Mouse (Mus musculus) embryonic facial prominence, embryonic 13.5 days (tissue): ENCODE results near the gene Arpc3. TPM values are rescaled to one million over a fixed set of nuclear protein-coding genes. Genes with fewer than 3 reads are reported as not detected.

ENCODE experiments used
- ATAC-seq: fragments of 200-750 bp; cut with Nextera tagmentation; 2 replicates; pipeline ENCODE4 v1.8.0; 2017; ENCODE audit warnings: low read depth; ENCODE audit not compliant: insufficient number of reproducible peaks, insufficient read depth, low FRiP score, low TSS enrichment
- H3K27ac ChIP-seq: fragments of 300-500 bp; sonication (generic); 2 replicates; pipeline ENCODE4 v1.5.1; 2015; ENCODE audit warnings: moderate library complexity, mild to moderate bottlenecking, inconsistent platforms
- H3K27me3 ChIP-seq: fragments of 300-500 bp; sonication (generic); 2 replicates; pipeline ENCODE4 v1.6.1; 2015; ENCODE audit warnings: mild to moderate bottlenecking, inconsistent platforms
- H3K36me3 ChIP-seq: fragments of 300-500 bp; sonication (generic); 2 replicates; pipeline ENCODE4 v1.6.1; 2015; ENCODE audit warnings: mild to moderate bottlenecking, inconsistent platforms
- H3K4me1 ChIP-seq: fragments of 300-500 bp; sonication (generic); 2 replicates; pipeline ENCODE4 v1.6.1; 2015; ENCODE audit warnings: inconsistent platforms
- H3K4me2 ChIP-seq: fragments of 300-500 bp; sonication (generic); 2 replicates; pipeline ENCODE4 v1.6.1; 2015; ENCODE audit warnings: moderate library complexity, mild to moderate bottlenecking, inconsistent platforms
- H3K4me3 ChIP-seq: fragments of 300-500 bp; sonication (generic); 2 replicates; pipeline ENCODE4 v1.5.1; 2015; ENCODE audit warnings: mild to moderate bottlenecking, inconsistent platforms
- H3K9ac ChIP-seq: fragments of 300-500 bp; sonication (generic); 2 replicates; pipeline ENCODE4 v1.6.1; 2015; ENCODE audit warnings: mild to moderate bottlenecking, inconsistent platforms
- H3K9me3 ChIP-seq: fragments of 300-500 bp; sonication (generic); 2 replicates; pipeline ENCODE4 v1.6.1; 2016; ENCODE audit warnings: inconsistent platforms
- WGBS: fragments of 180-500 bp; shearing (Covaris S2); methylation state at CpG from one replicate; pipeline ENCODE4 v1.1.7; 2015; ENCODE audit warnings: mixed read lengths; 5-methylcytosine and 5-hydroxymethylcytosine counted together
- polyA plus RNA-seq: library from polyadenylated mRNA; unstranded; fragments of >200 nt; fragmentation: Nextera tagmentation; extraction: Ambion mirVana; gene quantifications from 2 replicates; pipeline ENCODE4 v1.2.1, GENCODE M21; 2015

The Arpc3 gene
- polyA plus RNA-seq, 1 experiment from 2014 or later = 109 TPM

DNA sequence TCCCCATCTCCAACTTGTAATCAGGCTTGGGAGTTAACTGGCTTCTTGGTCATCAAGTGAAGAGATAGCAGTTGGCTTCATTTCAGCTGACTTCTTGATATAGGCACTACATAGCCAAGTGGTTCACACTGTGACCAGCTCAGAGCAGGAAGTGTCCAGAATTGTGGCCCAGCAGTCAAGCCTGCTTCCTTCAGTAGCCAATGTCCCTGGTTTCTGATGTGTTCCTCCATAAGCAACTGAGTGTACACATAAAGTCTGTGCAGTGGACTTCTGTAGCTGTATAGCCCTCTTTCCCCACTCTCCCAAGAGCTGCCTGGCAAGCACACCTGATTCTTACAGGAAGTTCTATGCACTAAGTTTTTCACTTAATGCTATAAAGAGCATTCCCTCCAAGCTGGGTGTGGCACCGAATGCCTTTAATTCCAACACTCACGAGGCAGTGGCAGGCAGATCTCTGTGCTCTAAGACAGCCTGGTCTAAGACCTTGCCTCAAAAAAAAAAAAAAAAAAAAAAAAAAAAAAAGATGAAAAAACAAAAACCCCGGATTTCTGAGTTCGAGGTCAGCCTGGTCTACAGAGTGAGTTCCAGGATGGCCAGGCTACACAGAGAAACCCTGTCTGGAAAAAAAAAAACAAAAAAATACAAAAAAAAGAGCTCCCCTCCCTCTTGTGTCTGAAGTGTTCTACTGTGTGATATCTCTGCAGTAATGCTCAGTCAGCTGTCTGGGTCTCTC, 14.4 kb upstream of the Arpc3 start:
- no peak overlapping the region for H3K27ac ChIP-seq
- H3K4me2 ChIP-seq = no peak overlapping the region
- no peak overlapping the region for H3K4me3 ChIP-seq
- H3K36me3 ChIP-seq = peaks cover 60% of the 10 kb centered on the region
- H3K9me3 ChIP-seq = no peaks in the 10 kb centered on the region
- H3K4me1 ChIP-seq = peaks cover 10% of the 10 kb centered on the region
- H3K9ac ChIP-seq = no peak overlapping the region
- ATAC-seq = no peak
- 86% methylated on average over 4 of the region's 4 CpGs for WGBS
- no peaks in the 10 kb centered on the region for H3K27me3 ChIP-seq

DNA sequence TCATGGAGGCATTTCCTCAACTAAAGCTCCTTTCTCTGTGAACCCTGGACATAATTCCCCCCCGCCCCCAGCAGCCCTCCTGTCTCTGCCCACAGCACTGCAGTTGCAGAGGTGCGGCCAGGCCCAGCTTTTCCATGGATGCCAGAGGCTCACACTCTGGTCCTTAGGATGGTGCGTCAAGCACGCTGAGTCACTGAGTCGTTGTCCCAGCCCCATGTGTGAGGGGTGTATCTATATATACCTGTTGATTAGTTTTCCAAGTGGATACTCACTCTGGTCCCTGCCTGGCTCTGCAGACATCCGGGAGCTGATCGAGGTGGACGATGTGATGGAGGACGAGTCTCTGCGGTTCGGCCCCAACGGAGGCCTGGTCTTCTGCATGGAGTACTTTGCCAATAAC, 13.5 kb upstream of the Arpc3 start:
- Histone ChIP-seq H3K4me3 (no peak overlapping the region), H3K4me1 (peaks cover 6% of the 10 kb centered on the region), H3K36me3 (peaks cover 63% of the 10 kb centered on the region), H3K4me2 (no peak overlapping the region), H3K27me3 (no peaks in the 10 kb centered on the region), H3K9ac (no peak overlapping the region), H3K27ac (no peak overlapping the region), H3K9me3 (no peaks in the 10 kb centered on the region)
- 92% methylated on average over 12 of the region's 12 CpGs for WGBS
- ATAC-seq = no peak

- 60% methylated on average over 11 of the region's 11 CpGs for WGBS
- H3K4me1 ChIP-seq = no peaks in the 10 kb centered on the region
- no peak overlapping the region for H3K4me2 ChIP-seq
- ATAC-seq = no peak
- no peak overlapping the region for H3K27ac ChIP-seq
- H3K9me3 ChIP-seq = no peaks in the 10 kb centered on the region
- H3K36me3 ChIP-seq = peaks cover 54% of the 10 kb centered on the region
- no peak overlapping the region for H3K9ac ChIP-seq
- H3K27me3 ChIP-seq = no peaks in the 10 kb centered on the region
- H3K4me3 ChIP-seq = no peak overlapping the region
These were observed 12.1 kb upstream of the Arpc3 start for GRCm38 (mm10) chr5:122379374-122380155.

GRCm38 (mm10) chr5:122390006-122390405, 1.7 kb upstream of the Arpc3 start:
- WGBS = 92% methylated on average over 5 of the region's 5 CpGs
- Histone ChIP-seq H3K9ac (no peak overlapping the region), H3K9me3 (no peaks in the 10 kb centered on the region), H3K4me2 (no peak overlapping the region), H3K4me1 (peaks cover 12% of the 10 kb centered on the region), H3K4me3 (no peak overlapping the region), H3K27ac (no peak overlapping the region), H3K36me3 (0 out of 2 replicates have a peak, but pooled peaks cover 3% of the 10 kb centered on the region), H3K27me3 (no peaks in the 10 kb centered on the region)
- no peak for ATAC-seq

DNA sequence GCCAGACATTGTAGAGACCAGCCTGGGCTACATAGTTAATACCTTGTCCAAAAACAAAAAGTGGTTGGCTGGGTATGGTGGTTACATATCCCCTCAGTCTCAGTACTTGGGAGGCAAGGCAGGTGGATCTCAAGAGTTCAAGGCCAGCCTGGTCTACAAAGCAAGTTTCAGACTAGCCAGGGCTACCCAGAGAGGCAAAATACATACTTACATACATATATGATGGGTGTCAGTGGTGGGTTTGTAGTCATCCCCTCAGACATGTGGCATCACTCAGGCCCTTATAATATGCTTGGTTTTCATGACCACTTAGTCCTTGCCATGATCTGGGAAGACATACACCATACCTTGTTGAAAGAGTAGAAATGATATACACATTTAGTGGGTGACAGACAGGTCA, 1.0 kb upstream of the Arpc3 start:
- Histone ChIP-seq H3K4me1 (peaks cover 12% of the 10 kb centered on the region), H3K27me3 (no peaks in the 10 kb centered on the region), H3K9me3 (no peaks in the 10 kb centered on the region), H3K4me2 (no peak overlapping the region), H3K27ac (no peak overlapping the region), H3K36me3 (0 out of 2 replicates have a peak, but pooled peaks cover 6% of the 10 kb centered on the region), H3K9ac (no peak overlapping the region), H3K4me3 (no peak overlapping the region)
- ATAC-seq = no peak

- WGBS = 54% methylated on average over 16 of the region's 16 CpGs
- ATAC-seq = no peak
- Histone ChIP-seq H3K9me3 (no peaks in the 10 kb centered on the region), H3K4me2 (peak overlapping the region; percentile 87), H3K4me1 (peaks cover 12% of the 10 kb centered on the region), H3K27ac (no peak overlapping the region), H3K4me3 (peak overlapping the region; percentile 85), H3K36me3 (0 out of 2 replicates have a peak, but pooled peaks cover 6% of the 10 kb centered on the region), H3K9ac (no peak overlapping the region; the same call in 1 of the 2 replicates), H3K27me3 (no peaks in the 10 kb centered on the region)
These were observed 396 bp upstream of the Arpc3 start for GRCm38 (mm10) chr5:122391178-122391785.

DNA sequence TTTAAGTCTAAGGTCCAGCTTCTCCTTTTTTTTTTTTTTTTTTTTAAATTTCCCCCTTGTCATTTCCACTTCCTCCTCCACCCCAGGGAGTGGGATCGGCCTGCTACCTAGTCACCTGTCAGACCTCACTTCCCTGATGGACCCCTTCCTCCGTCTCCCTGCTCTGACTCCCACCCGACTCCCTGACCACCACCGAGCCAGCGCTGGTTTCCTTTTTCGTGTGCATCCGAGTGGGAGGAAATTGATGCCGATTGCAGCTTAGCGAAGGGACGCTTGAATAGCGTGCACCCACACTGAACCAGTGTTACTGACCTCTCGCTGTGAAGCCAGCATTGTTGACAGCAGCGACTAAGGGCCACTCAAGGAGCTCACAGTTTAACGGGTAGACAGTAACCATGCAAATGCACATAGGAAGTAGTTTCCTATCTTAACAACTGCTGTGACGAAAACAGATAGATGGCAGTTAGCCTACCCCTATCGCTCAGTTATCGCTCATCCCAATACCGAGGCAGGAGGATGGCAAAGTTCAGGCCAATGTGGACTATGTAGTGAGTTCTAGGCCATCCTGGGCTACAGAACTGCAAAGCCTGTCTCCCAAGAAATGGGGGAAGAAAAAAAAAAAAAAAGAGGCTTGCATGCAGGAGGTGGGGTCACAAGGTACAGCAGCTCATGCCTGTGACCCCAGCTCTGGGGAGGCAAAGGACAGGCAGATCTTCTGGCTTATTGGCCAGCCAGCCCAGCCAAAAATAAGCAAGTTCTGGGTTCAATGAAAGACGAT, 738 bp downstream of the Arpc3 start:
- peaks cover 12% of the 10 kb centered on the region for H3K4me1 ChIP-seq
- ATAC-seq = no peak
- H3K9ac ChIP-seq = peak overlapping the region; percentile 93
- H3K4me3 ChIP-seq = peak overlapping the region; percentile 85
- H3K9me3 ChIP-seq = no peaks in the 10 kb centered on the region
- peaks cover 16% of the 10 kb centered on the region for H3K36me3 ChIP-seq
- peak overlapping the region; percentile 87 for H3K4me2 ChIP-seq
- WGBS = 17% methylated on average over 19 of the region's 19 CpGs
- no peaks in the 10 kb centered on the region for H3K27me3 ChIP-seq
- no peak overlapping the region for H3K27ac ChIP-seq

- Histone ChIP-seq H3K4me1 (peaks cover 12% of the 10 kb centered on the region), H3K9me3 (no peaks in the 10 kb centered on the region), H3K36me3 (peaks cover 23% of the 10 kb centered on the region), H3K9ac (no peak overlapping the region), H3K27me3 (no peaks in the 10 kb centered on the region), H3K4me3 (no peak overlapping the region), H3K4me2 (no peak overlapping the region), H3K27ac (no peak overlapping the region)
- ATAC-seq = no peak
- WGBS = 60% methylated on average over 2 of the region's 2 CpGs
These were observed 2.2 kb downstream of the Arpc3 start for GRCm38 (mm10) chr5:122393887-122394286.

DNA sequence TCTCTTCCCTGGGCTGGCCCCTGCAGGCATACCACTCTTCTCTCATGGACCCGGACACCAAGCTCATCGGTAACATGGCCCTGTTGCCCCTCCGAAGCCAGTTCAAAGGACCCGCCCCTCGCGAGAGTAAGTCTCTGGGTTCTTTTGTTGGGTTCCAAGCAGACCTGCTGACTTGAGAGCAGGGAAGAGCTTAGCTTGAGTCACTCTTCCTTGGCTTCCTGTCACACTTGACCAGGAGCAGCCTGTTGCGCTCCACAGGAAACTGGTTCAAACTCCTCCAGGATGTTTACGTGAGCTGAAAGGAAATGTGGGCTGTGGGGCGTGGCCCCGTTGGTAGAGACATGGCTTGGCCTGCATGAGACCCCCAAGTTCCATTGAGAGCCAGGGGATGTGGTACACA, 5.1 kb downstream of the Arpc3 start:
- H3K36me3 ChIP-seq = peaks cover 43% of the 10 kb centered on the region
- peak overlapping the region; percentile 39 for H3K27ac ChIP-seq
- H3K27me3 ChIP-seq = no peaks in the 10 kb centered on the region
- peaks cover 12% of the 10 kb centered on the region for H3K4me1 ChIP-seq
- H3K4me2 ChIP-seq = no peak overlapping the region
- no peaks in the 10 kb centered on the region for H3K9me3 ChIP-seq
- ATAC-seq = no peak
- H3K4me3 ChIP-seq = no peak overlapping the region
- no peak overlapping the region for H3K9ac ChIP-seq
- WGBS = 85% methylated on average over 10 of the region's 10 CpGs

DNA sequence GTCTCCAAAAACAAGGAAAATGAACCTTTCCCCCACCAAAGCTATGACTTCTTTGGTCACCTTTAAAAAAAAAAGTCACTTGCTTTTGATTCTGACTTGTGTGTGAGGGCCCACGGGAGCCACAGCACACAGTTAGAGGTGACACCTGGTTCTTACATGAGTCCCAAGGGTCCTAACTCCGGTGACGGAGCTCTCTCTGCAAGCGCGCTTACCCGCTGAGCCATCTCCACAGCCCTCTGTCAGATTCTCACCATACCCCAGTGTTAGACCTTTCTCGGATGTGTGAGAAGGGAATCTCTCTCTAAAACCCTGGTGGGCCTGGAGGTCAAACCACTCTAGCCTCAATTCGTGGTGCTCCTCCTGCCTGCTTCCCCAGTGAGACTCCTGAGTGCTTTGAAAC, 5.8 kb downstream of the Arpc3 start:
- no peak for ATAC-seq
- no peaks in the 10 kb centered on the region for H3K9me3 ChIP-seq
- peaks cover 50% of the 10 kb centered on the region for H3K36me3 ChIP-seq
- no peak overlapping the region for H3K4me2 ChIP-seq
- no peak overlapping the region for H3K27ac ChIP-seq
- no peaks in the 10 kb centered on the region for H3K27me3 ChIP-seq
- no peak overlapping the region for H3K4me3 ChIP-seq
- H3K9ac ChIP-seq = no peak overlapping the region
- WGBS = 89% methylated on average over 8 of the region's 8 CpGs
- H3K4me1 ChIP-seq = peaks cover 10% of the 10 kb centered on the region

GRCm38 (mm10) chr5:122399871-122400270, 8.2 kb downstream of the Arpc3 start:
- Histone ChIP-seq H3K9me3 (no peaks in the 10 kb centered on the region), H3K36me3 (peaks cover 72% of the 10 kb centered on the region), H3K4me2 (no peak overlapping the region), H3K27ac (no peak overlapping the region), H3K4me1 (no peaks in the 10 kb centered on the region), H3K9ac (no peak overlapping the region), H3K27me3 (no peaks in the 10 kb centered on the region), H3K4me3 (no peak overlapping the region)
- 94% methylated on average over 8 of the region's 8 CpGs for WGBS
- ATAC-seq = no peak
